Mouse (Mus musculus) layer of hippocampus, adult 9-11 months (tissue): ENCODE data around the gene Dido1.
A peak's percentile ranks its signal among the peaks of the same experiment; 100 is the strongest.
"Not testable (repeated sequence)": the region's sequence is repeated elsewhere in the genome, so short reads cannot be mapped to it uniquely, and the experiment has no call there.

Experiments
- DNase-seq: peaks from one replicate; pipeline ENCODE4 v3.0.0; 2022

The Dido1 gene

GRCm38 (mm10) chr2:180723865-180724264 lies 14.1 kb upstream of the Dido1 start:
- DNase-seq = no peak

GRCm38 (mm10) chr2:180722748-180723147 lies 12.9 kb upstream of the Dido1 start:
- not testable (repeated sequence) for DNase-seq

- no peak for DNase-seq
Observed at GRCm38 (mm10) chr2:180712037-180712689, 2.4 kb upstream of the Dido1 start.

- DNase-seq = no peak
Observed at GRCm38 (mm10) chr2:180711527-180711926, 1.7 kb upstream of the Dido1 start.

GRCm38 (mm10) chr2:180710276-180711155 lies 717 bp upstream of the Dido1 start:
- no peak for DNase-seq

- DNase-seq = no peak
Observed at GRCm38 (mm10) chr2:180709023-180709922, 526 bp downstream of the Dido1 start.

- DNase-seq = no peak
Observed at GRCm38 (mm10) chr2:180705975-180706374, 3.8 kb downstream of the Dido1 start.

- no peak for DNase-seq
Observed at GRCm38 (mm10) chr2:180705066-180705465, 4.7 kb downstream of the Dido1 start.

GRCm38 (mm10) chr2:180704591-180704990 lies 5.2 kb downstream of the Dido1 start:
- no peak for DNase-seq

GRCm38 (mm10) chr2:180703645-180704359 lies 6.0 kb downstream of the Dido1 start:
- DNase-seq = no peak

GRCm38 (mm10) chr2:180703175-180703574 lies 6.6 kb downstream of the Dido1 start:
- DNase-seq = no peak

GRCm38 (mm10) chr2:180702701-180703149 lies 7.1 kb downstream of the Dido1 start:
- DNase-seq = no peak

GRCm38 (mm10) chr2:180701767-180702621 lies 7.8 kb downstream of the Dido1 start:
- peak; percentile 91 for DNase-seq

GRCm38 (mm10) chr2:180701053-180701766 lies 8.6 kb downstream of the Dido1 start:
- DNase-seq = no peak

GRCm38 (mm10) chr2:180700457-180700856 lies 9.3 kb downstream of the Dido1 start:
- no peak for DNase-seq

- no peak for DNase-seq
Observed at GRCm38 (mm10) chr2:180695176-180695575, 14.6 kb downstream of the Dido1 start.

- DNase-seq = peak; percentile 59
Observed at GRCm38 (mm10) chr2:180692630-180693029, 17.2 kb downstream of the Dido1 start.

GRCm38 (mm10) chr2:180689841-180690240 lies 20.0 kb downstream of the Dido1 start:
- peak; percentile 42 for DNase-seq

GRCm38 (mm10) chr2:180684031-180684430 lies 25.8 kb downstream of the Dido1 start:
- no peak for DNase-seq

- DNase-seq = no peak
Observed at GRCm38 (mm10) chr2:180683524-180683923, 26.3 kb downstream of the Dido1 start.

GRCm38 (mm10) chr2:180681225-180681624 lies 28.6 kb downstream of the Dido1 start:
- DNase-seq = no peak
